Mouse (Mus musculus): ENCODE measurements around the gene Dppa4.

Gene Dppa4

DNA sequence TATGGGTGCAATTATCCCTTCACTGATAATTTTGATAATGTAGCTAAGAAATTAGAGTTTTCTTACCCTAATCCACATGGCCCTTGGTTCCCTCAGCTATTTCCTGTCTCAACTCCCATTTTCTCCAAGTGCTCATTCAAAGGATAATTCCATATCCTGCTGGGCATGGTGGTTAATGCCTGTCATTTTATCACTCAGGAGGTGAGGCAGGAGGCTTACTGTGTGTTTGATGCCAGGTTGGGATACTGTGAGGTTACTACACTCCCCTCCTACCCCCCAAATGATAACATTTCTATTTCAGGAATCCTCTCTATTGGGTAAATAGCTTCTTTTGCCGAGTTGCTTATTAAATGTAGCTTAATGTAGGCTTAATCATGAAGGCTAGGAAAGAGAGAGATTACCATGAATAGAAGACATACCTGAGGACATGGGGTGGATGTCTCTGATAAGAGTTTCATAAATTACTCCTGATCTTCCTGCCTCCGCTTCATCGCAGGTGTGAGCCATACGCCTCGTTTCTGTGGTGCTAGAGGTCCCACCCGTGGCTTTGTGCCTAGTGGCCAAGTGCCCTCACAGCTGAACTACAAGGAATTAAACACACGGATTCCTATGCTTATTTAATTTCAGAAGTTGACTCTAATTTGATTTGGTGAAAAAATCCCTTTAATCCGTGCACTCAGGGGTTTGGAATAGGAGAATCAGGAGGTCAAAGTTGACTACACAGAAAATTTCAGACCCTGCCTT, 40.2 kb downstream of the Dppa4 start:
- no peak for DNase-seq (ENCODE audit: extremely low read depth, low read depth, low spot score)

DNA sequence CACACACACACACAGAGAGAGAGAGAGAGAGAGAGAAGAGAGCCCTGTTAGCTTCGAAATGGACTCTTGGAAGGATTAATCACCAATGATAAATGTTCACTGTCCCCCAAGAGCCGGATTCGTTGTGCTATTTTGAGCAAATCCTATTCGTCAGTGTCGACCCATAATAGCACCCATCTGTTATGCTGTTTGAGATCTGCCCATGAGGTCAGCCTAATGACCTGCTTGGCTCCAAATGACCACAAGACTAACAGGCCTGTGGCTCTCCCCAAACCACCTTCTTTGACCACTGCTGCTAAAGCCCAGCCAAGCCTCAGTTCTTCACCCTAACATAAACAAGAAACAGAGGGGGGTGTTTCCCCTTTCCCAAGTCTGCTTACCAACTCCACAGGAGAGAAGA, 43.4 kb downstream of the Dppa4 start:
- DNase-seq (ENCODE audit: extremely low read depth, low read depth, low spot score): no peak

DNA sequence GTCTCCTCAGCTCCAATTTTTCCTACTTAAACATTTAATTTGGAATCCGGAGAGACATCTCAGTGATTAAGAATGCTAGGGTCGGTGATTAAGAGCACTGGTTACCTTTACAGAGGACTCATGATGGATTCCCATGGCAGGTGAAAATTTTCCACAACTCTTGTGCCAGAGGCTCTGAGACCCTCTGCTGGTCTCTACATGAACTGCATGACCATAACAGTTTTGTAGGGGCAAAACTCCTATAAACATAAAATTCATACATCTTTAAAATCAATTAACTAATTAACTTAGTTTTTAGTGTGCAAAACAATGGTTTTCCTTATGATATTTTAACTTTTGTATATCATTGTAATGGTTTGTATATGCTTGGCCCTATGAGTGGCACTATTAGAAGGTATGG, 44.9 kb downstream of the Dppa4 start:
- no peak for DNase-seq (ENCODE audit: extremely low read depth, low read depth, low spot score)

DNA sequence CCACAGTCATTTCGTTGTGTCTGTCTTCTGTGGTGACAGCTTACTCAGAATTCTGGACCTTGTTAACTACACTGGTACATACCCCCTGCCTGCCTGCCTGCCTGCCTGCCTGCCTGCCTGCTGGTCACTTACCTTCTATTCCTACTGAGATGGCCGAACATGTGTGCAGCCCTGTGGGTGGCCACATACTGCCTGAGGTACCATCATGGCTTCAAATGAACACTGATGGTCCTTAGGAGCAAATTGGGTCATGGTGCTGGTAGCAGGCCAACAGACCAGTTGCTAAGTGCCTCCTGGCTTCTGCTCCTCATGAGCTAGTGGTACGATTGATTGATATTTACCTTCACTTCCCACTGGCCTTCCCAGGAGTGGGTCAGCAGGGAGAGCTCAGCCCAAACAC, 48.3 kb downstream of the Dppa4 start:
- no peak for DNase-seq (ENCODE audit: extremely low read depth, low read depth, low spot score)

DNA sequence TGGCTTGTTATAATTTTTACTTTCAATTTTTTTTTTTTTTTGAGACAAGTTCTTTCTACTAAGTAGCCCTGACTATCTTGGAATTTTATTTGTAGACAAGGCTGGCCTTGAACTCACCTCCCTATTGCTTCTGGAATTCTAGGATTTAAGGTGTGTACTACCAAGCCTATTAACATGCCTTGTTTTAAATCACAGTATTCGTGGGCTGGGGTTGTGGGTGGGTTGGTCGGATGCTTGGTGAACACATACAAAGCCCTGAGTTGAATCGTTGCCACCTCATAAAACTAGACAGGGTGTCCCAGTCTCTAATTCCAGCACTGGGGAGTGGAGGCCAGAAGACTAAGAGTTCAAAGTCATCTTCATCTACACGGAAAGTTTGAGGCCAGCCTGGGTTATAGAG, 51.8 kb downstream of the Dppa4 start:
- no peak for DNase-seq (ENCODE audit: extremely low read depth, low read depth, low spot score)
